Mouse (Mus musculus) stomach, postnatal 0 days (tissue): ENCODE measurements around the gene Cox4i2.

Source experiments
- CTCF ChIP-seq: IDR thresholded peaks from 2 replicates; pipeline ENCODE4 v1.5.1; 2016; ENCODE audit warnings: antibody characterized with exemption, low read depth, mild to moderate bottlenecking, moderate library complexity
- EP300 ChIP-seq: optimal IDR thresholded peaks from 2 replicates; pipeline ENCODE3; 2016; ENCODE audit warnings: antibody characterized with exemption

DNA sequence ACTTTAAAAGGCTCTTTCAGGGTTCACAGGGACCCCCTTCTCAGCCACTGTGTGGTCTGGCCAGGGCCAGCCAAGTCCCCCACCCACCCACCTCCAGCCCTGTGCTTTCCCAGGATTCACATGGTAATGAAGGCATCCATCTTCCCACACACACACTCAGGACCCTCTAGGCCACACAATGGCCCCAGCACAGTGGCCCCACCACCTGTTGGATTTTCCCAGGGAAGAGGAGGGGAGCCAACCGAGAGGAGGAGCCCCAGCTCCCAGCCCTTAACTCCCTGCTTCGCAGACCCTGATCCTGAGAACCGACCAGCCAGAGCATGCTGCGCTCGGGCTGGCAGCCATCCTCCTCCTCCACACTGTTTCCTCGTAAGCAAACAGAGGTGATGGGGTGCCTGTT is 35.9 kb upstream of the Cox4i2 start:
- TF ChIP-seq CTCF: no peak
- TF ChIP-seq EP300: no peak
